Mouse (Mus musculus): ENCODE measurements at regions not wholly inside any gene's neighbourhood (a gene's known extent, or its start where the extent isn't known, plus 50 kb on each side); places are given as distances from the start of the nearest gene placed in this dataset.

GRCm38 (mm10) chr19:56105452-56106091 lies 181.4 kb upstream of the Habp2 start:
- no peak for TF ChIP-seq POLR2A (IDR thresholded peaks at IDR 0.05; ENCODE audit: borderline replicate concordance, insufficient read depth, low read length)
- no peak for TF ChIP-seq CTCF (IDR thresholded peaks at IDR 0.05; ENCODE audit: borderline replicate concordance, insufficient read depth, low read depth, low read length)

All from cerebellum, adult 2 months (tissue).